Mouse (Mus musculus): ENCODE data around the gene Fgfr2.
A peak's percentile ranks its signal among the peaks of the same experiment; 100 is the strongest.

Fgfr2 gene

DNA sequence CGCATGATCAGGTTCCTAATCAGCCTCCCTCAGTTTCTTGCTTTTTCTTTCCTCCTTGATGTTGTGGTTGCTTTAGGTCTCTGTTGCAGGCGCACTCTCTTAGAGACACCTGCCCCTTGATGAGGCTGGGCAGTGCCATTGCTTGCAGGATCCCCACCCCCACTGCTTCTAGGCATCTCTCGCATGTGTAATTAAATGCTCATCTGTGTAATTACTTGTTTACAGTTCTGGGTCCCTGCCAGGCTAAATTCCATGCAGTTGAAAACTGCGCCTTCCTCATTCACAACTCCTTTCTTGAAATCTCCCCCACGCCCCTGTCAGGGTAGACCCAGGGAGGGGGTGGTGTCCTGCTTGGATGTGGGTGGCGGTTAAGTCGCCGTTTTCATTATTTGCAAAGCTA lies 1380.0 kb downstream of the Fgfr2 start:
- no peak for DNase-seq

DNA sequence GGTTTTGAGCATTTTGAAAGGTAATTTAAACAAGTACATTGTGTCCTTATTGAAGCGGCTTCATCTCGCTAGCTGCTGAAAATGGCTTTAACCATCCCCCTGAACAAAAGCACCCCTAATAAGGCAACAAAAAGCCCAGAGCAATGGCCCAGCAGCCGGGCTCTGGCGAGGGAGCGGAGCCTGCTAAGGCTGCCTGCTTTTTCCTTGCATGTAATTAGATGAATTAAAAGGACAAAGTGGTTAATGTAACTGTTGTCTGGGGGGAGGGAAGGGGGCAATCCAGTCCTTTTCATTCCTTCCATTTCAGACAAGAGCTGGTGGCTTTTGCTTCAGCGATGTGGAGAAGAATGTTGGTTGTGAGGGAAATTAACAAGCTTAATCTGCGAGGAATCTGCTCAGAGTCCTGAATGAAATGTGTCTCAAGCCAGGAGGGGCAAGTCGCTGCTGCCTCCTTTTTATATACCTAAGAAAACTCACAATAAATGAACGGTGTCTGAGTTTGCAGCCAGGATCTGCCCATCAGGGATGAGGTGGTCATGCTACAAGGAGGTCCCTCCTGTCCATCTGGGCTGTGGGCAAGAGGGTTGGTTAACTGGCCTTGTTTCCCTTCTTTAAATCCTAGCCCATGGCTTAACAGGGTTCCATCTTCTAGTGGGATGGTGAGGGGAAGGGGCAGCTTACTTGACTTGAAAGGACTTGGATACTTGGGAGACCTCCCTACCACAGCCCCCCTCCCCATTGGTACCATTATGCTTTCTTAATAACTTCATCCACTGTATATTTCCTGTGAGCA lies 1400.2 kb downstream of the Fgfr2 start:
- no peak for DNase-seq

DNA sequence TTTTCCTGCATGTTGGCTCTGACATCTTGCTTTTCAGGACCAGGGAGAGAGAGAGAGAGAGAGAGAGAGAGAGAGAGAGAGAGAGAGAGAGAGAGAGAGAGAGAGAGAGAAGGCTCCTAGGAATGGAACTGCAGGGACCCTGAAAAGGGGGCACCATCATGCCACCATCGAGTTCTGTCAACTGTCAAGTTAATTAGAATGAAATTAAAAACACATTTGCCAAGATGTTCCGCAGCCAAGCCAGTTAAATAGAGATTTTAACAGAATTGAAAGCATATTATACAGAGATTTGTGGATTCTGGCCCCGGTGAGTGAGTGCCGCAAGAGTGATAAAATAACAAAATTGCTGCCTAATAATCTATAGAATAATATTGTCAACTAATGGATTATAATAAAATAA lies 1400.8 kb downstream of the Fgfr2 start:
- DNase-seq = no peak

DNA sequence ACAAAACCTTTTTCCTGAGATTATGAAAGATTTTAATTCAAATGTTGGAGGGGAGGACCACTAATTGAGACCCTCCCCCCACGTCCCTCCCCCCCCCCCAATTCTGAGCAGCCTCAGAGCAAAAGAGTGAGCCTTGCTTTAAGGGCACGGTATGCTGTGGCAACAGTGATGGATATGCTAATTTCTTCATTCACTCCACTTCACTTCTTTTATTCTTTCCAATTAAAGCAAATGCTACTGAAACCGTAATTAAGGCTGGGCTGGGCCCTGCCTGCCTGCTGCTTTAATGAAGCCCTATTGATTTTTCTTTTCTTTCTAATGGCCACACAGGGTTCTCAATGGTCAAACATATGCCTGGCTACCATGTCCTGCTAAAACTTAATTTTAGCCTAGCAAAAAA lies 1404.9 kb downstream of the Fgfr2 start:
- DNase-seq = no peak

DNA sequence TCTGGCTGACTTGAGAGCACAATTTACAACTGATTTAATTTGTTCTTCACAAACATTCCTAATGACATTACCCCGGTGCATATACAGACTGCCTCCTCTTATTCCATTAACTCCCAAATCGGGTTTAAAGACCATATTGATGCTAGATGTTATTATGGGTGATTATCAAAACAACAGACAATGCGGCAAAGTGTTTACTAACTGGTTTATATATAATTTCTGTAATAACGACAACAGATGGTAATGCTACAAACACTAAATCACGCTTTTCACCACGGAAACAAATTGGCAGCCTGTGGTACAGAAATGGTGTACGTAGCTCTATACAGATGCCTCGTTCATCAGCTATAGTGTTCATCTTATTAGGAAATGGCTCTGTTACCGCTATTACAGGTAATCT lies 1410.1 kb downstream of the Fgfr2 start:
- DNase-seq = no peak

DNA sequence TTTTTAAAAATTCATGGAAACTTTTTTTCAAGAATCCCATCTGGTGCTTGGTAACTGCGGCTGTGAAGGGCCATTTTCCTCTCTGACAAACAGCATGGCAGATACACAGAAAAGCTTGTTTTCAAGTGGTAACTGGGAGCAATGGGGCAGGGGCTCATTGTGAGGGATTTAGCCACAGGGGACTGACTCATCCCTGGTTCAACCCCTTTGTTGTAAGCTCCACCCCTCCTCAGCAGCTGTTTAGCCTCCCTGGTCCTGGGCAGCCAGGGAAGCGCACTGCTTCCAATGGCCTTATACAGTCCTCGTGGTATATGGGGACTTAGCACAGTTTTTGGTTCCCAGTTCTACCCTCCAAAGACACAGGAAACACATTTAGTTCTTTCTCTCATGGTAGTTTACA lies 1426.3 kb downstream of the Fgfr2 start:
- no peak for DNase-seq

DNA sequence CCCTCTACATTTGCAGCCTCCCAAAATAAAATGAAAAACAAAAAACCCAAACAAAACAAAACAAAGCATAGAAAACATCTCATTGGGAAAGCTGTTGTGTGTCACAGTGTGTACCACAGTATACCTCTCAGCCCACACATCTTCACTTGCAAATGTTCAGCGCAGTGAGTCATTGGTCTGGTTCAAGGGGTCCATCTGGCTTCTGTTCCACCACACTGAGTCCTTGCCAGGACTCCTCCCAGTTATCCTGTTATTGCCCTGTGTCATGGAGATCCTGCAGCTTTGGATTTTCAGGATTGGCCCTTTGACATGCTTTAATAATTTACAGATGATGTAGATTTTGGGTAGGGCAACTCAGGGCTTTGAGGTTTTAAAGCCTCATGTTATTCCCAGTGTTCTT lies 1435.8 kb downstream of the Fgfr2 start:
- no peak for DNase-seq

DNA sequence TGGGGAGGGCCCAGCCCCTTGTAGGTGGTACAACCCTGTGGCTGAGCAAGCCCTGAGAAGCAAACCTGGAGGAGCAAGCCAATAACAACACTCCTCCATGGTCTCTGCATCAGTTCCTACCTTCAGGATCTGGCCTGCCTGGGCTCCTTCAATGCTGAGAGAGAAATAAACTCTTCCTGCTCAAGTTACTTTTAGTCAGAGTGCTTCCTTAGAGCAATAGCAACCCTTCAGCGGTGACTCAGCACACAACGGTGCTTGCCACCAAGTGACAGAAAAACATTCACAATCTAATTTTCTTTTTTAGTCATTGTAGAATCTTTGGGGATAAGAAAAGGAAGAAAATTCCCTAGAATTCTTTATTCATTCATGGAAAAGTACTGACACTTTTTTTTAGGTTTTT lies 1446.0 kb downstream of the Fgfr2 start:
- DNase-seq = no peak

DNA sequence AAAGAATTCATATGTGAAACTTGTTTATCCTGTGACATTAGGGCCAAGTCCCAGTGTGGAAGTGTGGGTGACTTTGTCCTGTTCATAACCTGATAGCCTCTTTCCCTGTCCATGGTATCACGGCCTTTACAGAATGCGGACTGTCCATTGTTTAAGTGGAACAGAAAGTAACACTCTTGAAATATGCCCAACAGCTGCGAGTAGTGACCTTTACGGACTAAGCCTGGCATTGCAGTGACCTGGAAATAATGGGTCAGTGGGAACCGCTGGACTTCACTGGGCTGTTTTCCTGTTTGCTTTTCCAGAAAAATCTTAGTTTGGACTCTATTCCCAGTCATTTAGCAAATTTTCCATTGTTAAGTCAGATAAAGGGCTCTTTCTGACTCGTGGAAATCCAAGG lies 1452.6 kb downstream of the Fgfr2 start:
- no peak for DNase-seq

DNA sequence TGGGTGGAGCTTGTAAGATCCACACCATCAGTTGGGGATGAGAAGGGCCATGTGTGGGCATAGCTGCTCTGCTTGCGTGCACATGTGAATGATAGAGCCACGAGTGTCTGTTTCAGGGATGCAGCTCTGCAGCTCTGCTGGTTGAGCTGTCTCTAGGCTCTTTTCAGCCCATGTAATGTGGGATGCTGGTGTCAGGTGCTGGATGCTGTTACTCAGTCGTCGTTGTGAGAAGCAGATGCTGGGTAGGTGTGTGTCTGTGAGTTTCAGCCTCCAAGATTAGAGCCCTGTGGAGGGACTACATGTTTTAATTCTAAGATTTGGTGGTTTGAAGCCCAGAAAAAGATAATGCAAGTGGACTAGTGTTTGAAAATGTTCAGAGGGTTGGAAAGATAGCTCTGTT lies 1453.8 kb downstream of the Fgfr2 start:
- DNase-seq = no peak

DNA sequence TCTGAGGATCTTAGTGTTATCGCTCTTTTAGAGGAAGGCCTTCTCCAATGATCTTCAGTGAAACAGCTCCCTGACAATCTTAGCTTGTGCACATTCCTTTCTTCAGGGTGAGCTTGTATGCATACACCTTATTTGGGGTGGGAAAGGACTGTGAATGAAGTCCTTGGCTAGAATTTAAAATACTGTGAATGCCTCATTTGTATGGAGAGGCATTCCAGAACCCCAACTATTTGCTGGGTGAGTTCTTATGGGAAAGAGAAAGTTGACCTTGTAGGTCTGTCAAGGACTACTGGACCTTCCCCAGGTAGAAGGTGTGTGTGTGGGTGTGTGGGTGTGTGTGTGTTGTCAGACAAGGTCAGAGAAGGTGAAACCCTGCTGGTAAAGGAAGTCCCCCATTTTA lies 1462.4 kb downstream of the Fgfr2 start:
- DNase-seq = no peak

DNA sequence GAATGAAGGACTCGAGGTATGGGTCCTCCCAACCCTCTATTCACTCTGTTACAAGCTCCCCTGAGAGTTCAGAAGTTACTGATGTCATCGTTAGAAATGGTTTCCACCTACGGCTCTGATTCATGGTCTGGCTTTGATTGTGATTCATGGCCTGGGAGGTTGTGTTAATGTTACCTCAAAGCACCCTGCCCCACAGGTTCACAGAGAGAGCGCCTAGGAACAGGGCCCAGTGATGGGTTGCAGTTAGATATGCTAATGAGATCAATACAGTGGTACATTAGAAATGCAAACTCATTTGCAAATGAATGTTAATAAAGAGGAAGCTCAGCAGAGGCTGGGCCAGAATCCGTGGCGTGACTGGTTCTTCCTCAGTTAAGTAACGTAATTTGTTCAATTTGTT lies 1467.1 kb downstream of the Fgfr2 start:
- DNase-seq = no peak

DNA sequence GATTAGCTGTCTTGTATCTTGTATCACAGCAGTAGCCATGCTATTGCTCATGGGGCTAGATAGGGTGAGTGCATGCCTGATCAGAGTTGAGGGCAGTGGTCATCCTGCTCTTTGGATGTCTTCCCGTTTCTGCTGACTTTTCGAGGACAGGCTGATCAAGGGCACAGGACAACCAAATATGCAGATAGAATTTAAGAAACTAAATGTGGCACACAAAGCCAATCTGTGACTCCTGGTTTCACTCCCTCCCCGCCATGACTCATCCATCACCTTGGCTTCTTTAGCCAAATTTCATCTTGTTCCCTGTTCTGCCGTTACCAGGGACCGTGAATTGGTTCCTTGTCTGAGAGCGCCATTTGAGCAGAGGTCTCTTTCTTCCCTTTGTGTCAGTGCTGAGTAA lies 1469.7 kb downstream of the Fgfr2 start:
- no peak for DNase-seq

DNA sequence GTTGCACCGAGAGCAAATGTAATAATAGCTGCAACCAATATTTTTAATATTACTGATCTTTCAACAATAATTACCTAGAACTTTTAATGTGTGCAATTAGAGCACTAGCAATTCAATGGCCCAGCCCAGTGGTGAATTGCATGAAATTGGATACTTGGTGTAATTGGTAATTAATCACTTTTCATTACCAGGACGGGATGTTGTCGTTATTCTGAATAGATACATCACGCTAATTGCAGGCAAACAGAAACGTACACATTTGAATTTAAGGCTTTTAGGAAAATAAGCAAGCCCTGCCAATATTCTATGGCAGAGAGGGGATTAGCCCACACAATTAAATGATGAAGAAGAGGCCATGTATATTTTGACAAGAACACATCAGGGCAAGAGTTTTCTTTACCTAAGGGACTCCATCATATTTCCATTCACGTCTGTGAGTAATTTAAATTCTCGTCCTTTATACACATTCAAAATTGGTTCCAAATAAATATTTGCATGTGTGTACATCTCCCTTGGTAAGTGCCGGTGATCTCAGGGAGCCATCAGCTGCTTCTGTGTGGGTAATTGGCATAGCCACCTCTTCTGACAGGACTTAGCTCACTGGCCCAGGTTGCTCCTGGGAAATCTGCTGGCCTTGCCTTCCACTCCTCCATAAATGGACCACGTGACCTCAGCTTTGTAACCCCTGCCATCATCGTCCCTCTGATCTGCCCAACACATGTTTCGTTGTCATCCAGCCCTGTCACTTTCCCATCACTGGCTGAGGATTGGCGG lies 1471.0 kb downstream of the Fgfr2 start:
- DNase-seq = no peak

DNA sequence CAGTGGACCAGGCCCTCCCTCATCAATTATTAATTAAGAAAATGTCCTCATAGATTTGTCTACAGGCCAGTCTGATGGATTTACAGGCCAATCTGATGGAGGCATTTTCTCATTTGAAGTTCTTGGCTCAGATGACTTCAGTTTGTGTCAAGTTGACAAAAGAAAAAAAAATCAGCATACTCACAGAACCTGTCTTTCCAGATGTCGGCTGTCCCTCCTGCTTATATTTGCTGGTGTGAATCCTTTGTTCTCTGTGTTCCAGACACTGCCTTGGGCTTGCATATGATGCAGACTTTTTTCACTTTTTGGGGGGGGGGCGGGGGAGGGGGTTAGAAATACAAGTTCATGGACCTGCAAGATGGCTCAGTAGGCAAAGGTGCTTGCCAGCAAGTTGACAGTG lies 1472.9 kb downstream of the Fgfr2 start:
- no peak for DNase-seq

DNA sequence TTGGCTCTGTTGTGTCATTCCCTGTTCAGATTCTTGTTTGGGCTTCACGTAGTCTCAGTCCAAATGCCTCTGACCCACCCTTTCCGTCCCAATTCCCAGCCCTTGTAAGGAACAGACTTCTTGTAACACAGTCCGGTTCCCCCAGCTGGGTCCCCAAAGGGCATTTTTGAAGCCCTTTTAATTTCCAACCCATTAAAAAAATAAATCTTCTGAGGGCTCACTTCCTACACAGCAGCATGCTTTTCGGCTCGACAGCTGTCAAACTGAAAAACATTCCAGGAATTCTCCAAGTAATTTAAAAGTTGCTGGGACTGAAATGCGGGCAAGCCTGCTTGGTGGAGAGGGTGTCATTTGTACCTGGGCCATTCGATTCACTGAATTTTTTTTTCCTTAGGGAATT lies 1474.9 kb downstream of the Fgfr2 start:
- DNase-seq = peak; percentile 15

DNA sequence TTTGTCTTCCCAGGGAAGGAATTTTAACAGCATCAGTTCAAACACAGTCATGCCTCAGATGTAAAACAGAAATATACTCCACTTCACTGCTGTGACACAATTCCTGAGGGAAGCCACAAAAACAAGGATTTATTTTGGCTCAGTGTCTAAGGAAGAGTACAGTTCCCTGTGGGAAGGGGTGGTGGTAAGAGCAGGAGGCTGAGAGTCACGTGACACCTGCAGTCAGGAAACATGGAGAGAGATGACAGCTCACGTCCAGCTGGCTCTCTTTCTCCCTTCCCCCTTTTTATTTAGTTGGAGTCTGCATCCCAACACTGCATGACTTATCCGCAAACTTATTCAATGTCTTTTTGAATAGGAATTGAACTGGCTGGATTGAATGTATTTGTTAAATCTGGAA lies 1475.6 kb downstream of the Fgfr2 start:
- peak; percentile 21 for DNase-seq

DNA sequence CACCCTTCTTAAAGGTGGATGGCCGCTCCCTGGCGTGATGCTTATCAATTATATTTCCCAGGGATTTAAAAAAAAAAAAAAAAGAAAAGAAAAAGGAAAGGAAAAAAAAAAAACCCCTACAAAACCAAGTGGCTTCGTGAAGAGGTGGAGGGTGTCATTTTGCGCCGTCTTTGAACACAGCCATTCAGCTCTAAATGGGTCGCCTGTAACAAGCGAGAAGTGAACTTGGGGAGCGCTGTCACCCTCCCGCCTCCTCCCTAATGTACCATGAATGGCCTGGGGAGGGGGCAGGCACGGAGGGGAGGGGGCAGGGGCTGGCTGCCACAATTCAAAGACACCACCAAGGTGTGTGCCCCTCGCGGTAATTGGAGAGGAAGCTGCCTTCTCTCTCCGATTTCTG lies 1478.6 kb downstream of the Fgfr2 start:
- no peak for DNase-seq

DNA sequence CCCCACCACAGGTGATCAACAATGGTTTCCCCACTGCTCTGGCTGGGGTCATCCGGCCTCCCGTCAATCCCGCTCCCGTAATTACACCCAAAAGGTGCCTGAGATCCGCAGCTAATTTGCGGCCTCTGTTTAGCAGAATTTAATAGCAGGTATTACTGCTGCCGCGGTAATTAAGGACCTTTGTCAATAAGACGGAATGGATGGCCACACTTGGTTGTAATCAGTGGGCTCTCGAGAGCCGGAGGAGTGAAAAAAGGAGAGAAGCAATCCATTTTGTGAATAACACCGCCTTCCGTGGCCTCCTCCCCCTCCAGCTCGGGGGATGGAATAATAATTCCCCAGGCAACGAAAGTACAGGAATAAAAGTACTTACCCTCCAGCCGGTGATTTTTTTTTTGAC lies 1479.1 kb downstream of the Fgfr2 start:
- no peak for DNase-seq

DNA sequence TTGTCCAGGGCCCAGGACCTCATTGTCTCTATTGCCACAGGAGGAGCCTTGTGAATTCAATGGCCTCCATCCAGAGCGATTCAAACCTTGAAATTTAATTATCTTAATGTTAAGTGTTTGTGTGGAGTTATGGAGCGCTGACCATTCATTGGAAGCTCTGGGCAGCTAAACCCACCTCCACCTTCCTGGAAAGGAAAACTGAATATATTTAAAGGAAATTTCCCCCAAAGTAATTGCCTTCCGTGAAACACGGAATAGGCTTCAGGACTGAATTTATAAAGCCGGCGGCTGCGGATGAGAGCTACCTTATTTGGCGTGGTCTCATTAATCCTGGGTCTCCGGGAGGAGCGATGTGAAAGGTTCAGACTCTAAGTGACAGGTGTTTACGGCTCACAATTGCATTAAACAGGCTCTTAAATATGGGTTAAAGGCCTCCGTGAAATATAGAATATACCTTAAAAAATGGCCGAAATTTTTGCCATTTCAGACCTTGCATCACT lies 1479.8 kb downstream of the Fgfr2 start:
- no peak for DNase-seq

DNA sequence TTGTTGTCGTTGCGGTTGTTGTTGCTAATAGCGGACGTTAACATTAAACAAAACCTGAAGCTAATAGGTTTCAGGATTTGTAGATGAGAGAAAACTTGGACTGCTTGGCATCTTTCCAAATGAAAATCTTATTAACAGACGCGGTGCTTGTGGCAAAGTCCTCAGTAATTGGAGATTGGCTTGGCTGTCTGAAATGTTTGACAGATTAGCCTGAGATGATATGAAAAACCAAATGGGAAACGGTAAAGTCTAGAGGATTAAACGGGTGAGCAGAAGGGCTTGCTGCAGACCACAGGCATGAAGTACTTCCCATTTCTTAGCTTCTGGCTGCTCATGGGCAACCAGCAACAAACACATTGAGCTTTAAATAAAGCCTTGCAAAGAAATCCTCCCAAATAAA lies 1493.6 kb downstream of the Fgfr2 start:
- no peak for DNase-seq

DNA sequence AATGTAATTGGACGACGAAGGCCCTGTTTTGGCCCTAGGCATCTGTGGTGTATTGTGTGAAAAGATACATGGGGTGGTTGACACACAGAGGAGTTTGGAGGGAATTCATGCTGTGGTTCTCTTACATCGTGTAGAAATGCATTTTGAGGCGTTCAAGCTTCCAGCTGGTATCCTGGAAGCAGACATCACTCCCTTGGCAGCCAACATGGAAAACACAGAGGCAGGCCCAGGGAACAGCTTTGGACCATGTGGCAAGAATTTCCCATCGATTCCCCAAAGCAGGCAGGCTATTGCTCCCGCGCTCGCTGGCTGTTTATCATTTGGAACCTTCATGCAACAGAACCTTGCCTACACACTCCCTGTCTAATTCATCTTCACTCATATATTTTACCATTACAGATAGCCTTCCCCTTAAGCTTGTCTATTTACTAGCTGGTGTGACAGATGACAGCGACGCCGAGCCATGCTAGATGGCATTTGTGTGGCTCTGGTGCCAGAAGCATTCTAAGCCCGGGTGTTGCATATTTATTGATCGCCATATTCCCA lies 1494.2 kb downstream of the Fgfr2 start:
- no peak for DNase-seq

DNA sequence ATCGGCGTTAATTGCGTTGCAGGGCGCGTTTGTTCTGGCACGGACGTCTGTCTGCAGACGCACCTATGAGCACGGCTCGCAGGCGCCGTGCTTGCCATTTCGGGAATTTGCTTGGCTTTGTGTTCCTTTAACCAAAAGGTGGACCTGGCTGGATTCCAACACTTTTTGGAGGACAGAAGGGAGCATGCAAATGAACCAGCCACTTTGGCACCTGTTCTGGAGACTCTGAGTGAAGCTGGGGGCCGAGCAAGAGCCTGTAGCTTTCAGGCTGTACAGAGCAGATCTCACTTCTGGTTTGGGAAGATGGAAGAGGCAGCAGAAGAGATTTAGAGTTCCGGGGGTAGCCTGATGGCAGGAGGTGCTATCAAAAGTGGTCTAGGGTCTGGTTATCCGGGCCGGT lies 1494.8 kb downstream of the Fgfr2 start:
- DNase-seq = no peak

DNA sequence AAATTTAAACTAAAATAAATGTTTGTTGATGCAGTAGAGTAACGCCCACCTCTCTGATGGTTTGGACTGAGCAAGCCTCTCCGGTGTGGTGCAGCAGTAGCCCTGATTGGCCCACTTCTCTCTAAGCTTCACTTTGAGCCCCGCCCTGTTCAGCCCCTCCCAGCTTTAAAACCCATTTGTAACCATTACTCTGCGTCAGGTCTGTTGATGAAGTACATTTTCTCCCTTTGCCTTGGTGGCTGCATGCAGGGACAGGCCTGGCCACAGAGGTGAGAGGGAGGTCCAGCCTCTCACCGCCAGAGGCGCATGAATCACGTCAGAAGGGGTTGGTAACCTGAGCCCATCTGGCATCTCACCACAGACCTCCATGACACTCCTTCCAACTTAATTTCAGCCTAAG lies 1513.5 kb downstream of the Fgfr2 start:
- DNase-seq = no peak
